Mouse (Mus musculus) liver, adult 2 months (tissue): ENCODE data around the gene Ptges3l. TPM values are rescaled to one million over a fixed set of nuclear protein-coding genes. Genes with fewer than 3 reads are reported as not detected.
"Not testable (repeated sequence)": the region's sequence is repeated elsewhere in the genome, so short reads cannot be mapped to it uniquely, and the experiment has no call there.

Experiments
- DNase-seq: peaks from one replicate; pipeline ENCODE4 v3.0.0-alpha.2; 2011; ENCODE audit warnings: low read depth, low spot score; ENCODE audit errors: extremely low read depth
- H3K27ac ChIP-seq: fragments of 200-500 bp; replicated peaks from 2 replicates; pipeline ENCODE4 v1.5.1; 2012; ENCODE audit warnings: low read depth, mild to moderate bottlenecking, control low read depth, inconsistent platforms, low read length; ENCODE audit not compliant: insufficient read depth
- H3K27me3 ChIP-seq: fragments of 200-500 bp; 2 replicates; pipeline ENCODE4 v1.6.1; 2012; ENCODE audit warnings: mild to moderate bottlenecking, moderate library complexity, low read length, inconsistent platforms; ENCODE audit not compliant: control insufficient read depth, insufficient read depth
- H3K36me3 ChIP-seq: fragments of 200-500 bp; 2 replicates; pipeline ENCODE4 v1.6.1; 2012; ENCODE audit warnings: low read length, inconsistent platforms; ENCODE audit not compliant: control insufficient read depth, insufficient read depth
- H3K4me1 ChIP-seq: fragments of 200-500 bp; 2 replicates; pipeline ENCODE4 v1.6.1; 2011; ENCODE audit warnings: low read length; ENCODE audit not compliant: control insufficient read depth, insufficient read depth
- H3K4me3 ChIP-seq: fragments of 200-500 bp; 2 replicates; pipeline ENCODE4 v1.5.1; 2011; ENCODE audit warnings: low read depth, mild to moderate bottlenecking, control low read depth, low read length, moderate library complexity; ENCODE audit not compliant: insufficient read depth
- H3K79me2 ChIP-seq: fragments of 200-500 bp; 2 replicates; pipeline ENCODE4 v1.6.1; 2012; ENCODE audit warnings: inconsistent platforms, mild to moderate bottlenecking, low read length, moderate library complexity; ENCODE audit not compliant: control insufficient read depth, insufficient read depth
- H3K9ac ChIP-seq: fragments of 200-500 bp; 2 replicates; pipeline ENCODE4 v1.6.1; 2012; ENCODE audit warnings: low read depth, mild to moderate bottlenecking, control low read depth, inconsistent platforms, low read length
- CTCF ChIP-seq: fragments of 200-500 bp; IDR thresholded peaks from 2 replicates; pipeline ENCODE4 v1.5.1; 2011; ENCODE audit warnings: low read depth, low read length, control low read depth
- POLR2A ChIP-seq: fragments of 200-500 bp; IDR thresholded peaks from 2 replicates; pipeline ENCODE4 v1.6.1; 2011; ENCODE audit warnings: low read length, control low read depth; ENCODE audit not compliant: insufficient read depth; ENCODE audit errors: extremely low read depth
- WGBS: fragments of 180-500 bp; shearing (Covaris S2); methylation state at CpG from one replicate; pipeline ENCODE4 v1.1.7; 2018; 5-methylcytosine and 5-hydroxymethylcytosine counted together
- polyA plus RNA-seq: library from polyadenylated mRNA; depleted of rRNA; stranded (reverse); fragments of >200 nt; gene quantifications from 2 replicates; pipeline ENCODE4 v1.2.3, GENCODE M21; 2012
- total RNA-seq: library from RNA; depleted of rRNA; stranded (reverse); fragments of >200 nt; gene quantifications from 2 replicates; pipeline ENCODE4 v1.2.3, GENCODE M21; 2014

The Ptges3l gene
- total and polyA plus RNA-seq, 2 experiments, result 0.46 to 0.93 TPM

DNA sequence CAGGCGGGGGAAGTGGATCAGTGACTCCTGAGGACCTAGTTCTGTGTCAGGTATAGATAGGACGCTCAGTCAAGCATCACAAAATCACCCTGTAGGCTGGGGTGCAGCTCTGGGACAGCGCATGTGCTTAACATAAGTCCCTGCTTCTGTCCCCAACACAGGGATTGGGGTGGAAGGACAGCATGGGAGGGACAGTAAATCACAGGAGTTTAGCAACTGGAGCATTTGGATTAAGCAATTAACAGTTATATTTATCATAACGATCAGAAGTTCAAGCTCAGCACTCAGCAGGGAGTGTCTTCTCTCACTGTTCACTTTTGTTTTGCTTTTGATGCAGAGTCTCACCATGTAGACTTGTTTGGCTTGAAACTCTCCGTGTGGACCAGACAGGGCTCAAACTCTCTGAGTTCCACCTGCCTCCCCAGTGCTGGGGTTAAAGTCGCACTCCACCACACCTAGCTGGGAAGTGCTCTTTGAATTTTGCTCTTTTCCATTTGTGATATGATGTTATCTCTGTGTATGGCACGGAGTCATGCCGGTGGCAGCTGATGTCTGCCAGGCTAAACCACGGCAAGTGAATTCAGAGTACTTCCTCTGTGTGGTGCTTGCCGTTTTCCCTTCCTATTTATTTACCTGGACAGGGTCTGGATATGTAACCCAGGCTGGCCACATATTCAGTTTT lies 27.1 kb upstream of the Ptges3l start:
- Histone ChIP-seq H3K27me3 (no peaks in the 10 kb centered on the region), H3K4me1 (peaks cover 31% of the 10 kb centered on the region), H3K36me3 (peaks cover 8% of the 10 kb centered on the region), H3K79me2 (peaks cover 14% of the 10 kb centered on the region; the same call in 1 of the 2 replicates), H3K4me3 (no peak overlapping the region), H3K9ac (no peak overlapping the region), H3K27ac (peak overlapping the region; percentile 63)
- no peak for TF ChIP-seq POLR2A
- no peak for TF ChIP-seq CTCF
- 35% methylated on average over 10 of the region's 10 CpGs for WGBS
- peak; percentile 81 for DNase-seq

DNA sequence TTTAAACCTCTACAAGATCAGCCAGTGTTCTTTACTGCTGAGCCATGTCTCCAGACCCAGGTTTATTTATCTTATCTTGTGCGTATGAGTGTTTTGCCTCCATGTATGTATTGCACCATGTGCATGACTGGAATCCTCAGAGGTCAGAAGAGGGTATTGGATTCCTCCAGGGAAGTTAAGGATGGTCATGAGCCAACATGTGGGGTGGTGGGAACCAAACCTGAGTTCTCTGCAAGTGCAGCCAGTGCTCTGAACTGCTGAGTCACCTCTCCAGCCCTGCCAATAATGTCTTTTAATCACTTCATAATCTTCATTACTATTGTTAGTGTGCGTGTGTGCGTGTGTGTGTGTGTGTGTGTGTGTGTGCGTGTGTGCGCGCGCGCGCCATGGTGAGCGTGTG lies 26.4 kb upstream of the Ptges3l start:
- Histone ChIP-seq H3K4me3 (no peak overlapping the region), H3K36me3 (peaks cover under 1% of the 10 kb centered on the region), H3K4me1 (peaks cover 31% of the 10 kb centered on the region), H3K27me3 (no peaks in the 10 kb centered on the region), H3K9ac (no peak overlapping the region), H3K27ac (peak overlapping the region; percentile 63), H3K79me2 (peaks cover 14% of the 10 kb centered on the region; the same call in 1 of the 2 replicates)
- peak; percentile 28 for DNase-seq
- no peak for TF ChIP-seq CTCF
- TF ChIP-seq POLR2A, result no peak
- 72% methylated on average over 10 of the region's 10 CpGs for WGBS

GRCm38 (mm10) chr11:101450394-101450793 lies 25.3 kb upstream of the Ptges3l start:
- DNase-seq, result peak; percentile 32
- peaks cover 14% of the 10 kb centered on the region; the same call in 1 of the 2 replicates for H3K79me2 ChIP-seq
- no peak overlapping the region for H3K27ac ChIP-seq
- no peaks in the 10 kb centered on the region for H3K27me3 ChIP-seq
- H3K4me1 ChIP-seq, result peaks cover 29% of the 10 kb centered on the region
- H3K4me3 ChIP-seq, result no peak overlapping the region
- 79% methylated on average over 3 of the region's 3 CpGs for WGBS
- no peak overlapping the region for H3K9ac ChIP-seq
- peaks cover 1% of the 10 kb centered on the region for H3K36me3 ChIP-seq
- peak; percentile 48 for TF ChIP-seq CTCF
- no peak for TF ChIP-seq POLR2A

GRCm38 (mm10) chr11:101449596-101449995 lies 24.5 kb upstream of the Ptges3l start:
- WGBS, result 71% methylated on average over 4 of the region's 4 CpGs
- H3K9ac ChIP-seq, H3K36me3 ChIP-seq, H3K27ac ChIP-seq, H3K4me3 ChIP-seq, DNase-seq, H3K27me3 ChIP-seq: not testable (repeated sequence)
- peaks cover 24% of the 10 kb centered on the region for H3K4me1 ChIP-seq
- H3K79me2 ChIP-seq, result peaks cover 14% of the 10 kb centered on the region; the same call in 1 of the 2 replicates

DNA sequence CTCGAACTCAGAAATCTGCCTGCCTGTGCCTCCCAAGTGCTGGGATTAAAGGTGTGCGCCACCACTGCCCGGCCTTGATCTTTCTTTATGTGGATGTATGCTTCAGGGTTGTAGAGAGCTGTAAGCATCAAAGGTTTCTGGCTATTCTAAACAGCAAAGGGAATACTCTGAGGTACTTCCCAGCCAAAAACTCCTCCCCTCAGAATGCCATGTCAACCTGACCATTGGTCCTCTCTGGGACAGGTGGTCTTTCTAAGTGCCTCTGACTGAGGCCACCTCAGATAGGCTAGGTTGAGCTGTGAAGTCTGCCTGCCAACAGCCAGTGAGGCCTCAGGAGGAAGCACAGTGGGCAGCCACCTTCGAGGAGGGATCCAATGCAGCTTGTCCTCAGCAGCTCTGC lies 23.8 kb upstream of the Ptges3l start:
- Histone ChIP-seq H3K4me1 (peaks cover 26% of the 10 kb centered on the region), H3K4me3 (peak overlapping the region; percentile 61), H3K9ac (peak overlapping the region; percentile 76), H3K27me3 (no peaks in the 10 kb centered on the region), H3K36me3 (peaks cover 13% of the 10 kb centered on the region), H3K79me2 (peaks cover 13% of the 10 kb centered on the region; the same call in 1 of the 2 replicates), H3K27ac (peak overlapping the region; percentile 77)
- 34% methylated on average over 4 of the region's 4 CpGs for WGBS
- TF ChIP-seq POLR2A, result no peak
- TF ChIP-seq CTCF, result no peak
- no peak for DNase-seq

DNA sequence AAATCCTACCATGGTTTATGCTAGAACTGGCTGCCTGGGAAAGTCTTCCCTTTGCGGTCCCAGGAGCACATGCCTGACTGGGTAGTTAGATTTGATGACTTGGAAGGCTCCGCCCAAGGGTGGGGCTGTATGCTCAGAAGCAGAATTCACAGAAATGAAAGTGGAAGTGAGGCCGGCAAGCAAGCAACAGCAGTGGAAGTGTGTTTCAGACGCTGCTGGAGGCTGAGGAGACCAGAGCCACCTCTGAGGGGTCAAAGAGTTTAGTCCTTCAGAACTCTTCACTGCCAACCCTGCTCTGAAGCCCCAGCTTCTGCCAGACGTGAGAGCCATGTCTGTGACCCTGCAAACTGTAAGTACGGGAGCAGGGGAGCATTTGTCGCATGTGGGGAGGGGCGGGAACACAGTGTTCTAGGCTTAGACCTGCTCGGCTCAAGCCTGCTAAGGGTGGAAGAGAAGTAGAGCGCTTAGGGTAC lies 23.2 kb upstream of the Ptges3l start, which contains the start of gene Ifi35:
TSS of gene Ifi35 (plus strand) at position 134 of the 473 bp plus-strand sequence.
- TF ChIP-seq POLR2A (peak; percentile 43; the same call in 1 of the 2 replicates), CTCF (no peak)
- 2% methylated on average over 10 of the region's 10 CpGs for WGBS

More for the DNA sequence above, 23.2 kb upstream of the Ptges3l start, which contains the start of gene Ifi35:
- Histone ChIP-seq H3K27me3 (no peaks in the 10 kb centered on the region), H3K79me2 (peaks cover 7% of the 10 kb centered on the region; the same call in 1 of the 2 replicates), H3K9ac (peak within 1 kb of the TSS; percentile 76), H3K4me3 (peak within 1 kb of the TSS; percentile 61), H3K36me3 (peaks cover 17% of the 10 kb centered on the region), H3K27ac (peak within 1 kb of the TSS; percentile 77), H3K4me1 (peaks cover 29% of the 10 kb centered on the region)
- DNase-seq, result peak; percentile 90
